Mouse (Mus musculus) right cerebral cortex, postnatal 10 days (tissue): Measurements from ENCODE around the gene Cgnl1.

Experiments used
- DNase-seq, 2 experiments: peaks; one replicate each; pipeline ENCODE4 v3.0.0; 2021; ENCODE audit warnings: low spot score in 2 of 2

The Cgnl1 gene

DNA sequence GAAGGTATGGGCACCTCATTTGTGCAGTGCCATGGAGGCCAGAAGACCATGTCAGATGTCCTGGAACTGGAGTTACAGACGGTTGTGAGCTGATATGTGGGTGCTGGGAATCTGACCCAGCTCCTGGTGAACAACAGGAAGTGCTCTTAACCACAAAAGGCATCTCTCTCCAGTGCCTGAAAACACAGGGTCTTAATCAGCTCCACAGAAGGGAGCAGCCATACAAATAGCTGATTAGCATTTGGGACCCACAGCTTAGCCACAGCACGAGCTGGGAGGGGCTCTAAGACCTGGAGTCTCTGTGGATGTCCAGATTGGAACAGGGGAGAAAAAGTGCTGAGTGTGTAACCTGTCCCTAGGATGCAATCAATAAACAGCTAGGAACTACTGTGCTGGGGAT lies 4.5 kb downstream of the Cgnl1 start:
- no peak for DNase-seq

DNA sequence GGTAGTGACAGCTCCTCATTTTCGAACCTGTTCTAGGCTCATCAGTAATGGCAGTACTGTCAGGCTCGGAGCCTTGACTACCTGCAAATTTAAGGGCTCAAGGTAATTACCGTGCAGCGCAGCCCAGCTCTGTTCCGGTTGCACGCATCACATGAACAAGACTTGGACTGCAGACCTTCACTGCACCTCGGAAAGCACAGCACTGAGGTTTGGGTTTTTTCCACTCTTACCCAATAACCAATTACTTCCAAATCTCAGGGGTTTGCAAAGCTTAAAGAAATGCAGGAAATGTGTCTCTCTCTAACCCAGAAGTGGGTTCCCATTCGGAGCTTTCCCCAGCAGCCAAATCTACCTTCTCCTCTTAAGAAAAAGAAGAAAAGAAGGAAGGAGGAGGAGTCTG lies 5.1 kb downstream of the Cgnl1 start:
- DNase-seq: no peak

DNA sequence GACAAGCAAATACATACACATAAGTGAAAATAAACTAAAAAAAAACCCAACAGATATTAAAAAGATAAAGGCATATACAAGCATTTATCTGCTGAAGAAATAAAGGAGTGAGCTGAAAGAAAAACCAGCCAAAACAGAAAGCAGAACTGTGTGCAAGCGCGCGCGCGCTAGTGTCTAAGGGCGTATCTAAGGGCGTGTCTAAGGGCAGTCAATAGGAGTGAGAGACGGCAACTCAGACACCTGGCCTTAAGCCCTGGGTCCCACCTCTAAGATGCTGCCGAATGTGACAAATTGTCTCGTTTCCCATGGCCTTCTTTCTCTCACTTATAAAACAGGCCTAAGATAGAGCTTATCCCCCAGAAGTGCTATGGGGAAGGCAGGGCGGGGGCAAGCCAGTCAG lies 6.9 kb downstream of the Cgnl1 start:
- no peak for DNase-seq

DNA sequence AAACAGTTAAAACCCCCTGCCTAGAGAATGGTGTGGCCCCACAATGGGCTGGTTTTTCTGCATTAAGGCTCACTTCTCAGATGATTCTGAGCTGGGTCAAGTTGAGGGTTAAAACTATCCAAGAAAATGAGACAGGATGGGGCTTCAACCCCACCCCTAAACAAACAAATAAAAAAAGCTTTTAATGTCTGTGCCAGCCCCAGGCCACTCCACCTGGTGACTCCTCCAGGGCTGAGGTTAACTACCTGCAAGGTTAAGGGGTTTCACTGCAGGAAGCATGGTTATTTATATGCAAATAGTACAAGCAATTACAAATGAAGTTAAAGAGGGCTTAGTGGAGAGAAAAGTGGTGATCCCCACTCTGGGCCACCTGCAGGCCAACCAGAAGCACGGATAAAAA lies 8.1 kb downstream of the Cgnl1 start:
- DNase-seq: no peak

DNA sequence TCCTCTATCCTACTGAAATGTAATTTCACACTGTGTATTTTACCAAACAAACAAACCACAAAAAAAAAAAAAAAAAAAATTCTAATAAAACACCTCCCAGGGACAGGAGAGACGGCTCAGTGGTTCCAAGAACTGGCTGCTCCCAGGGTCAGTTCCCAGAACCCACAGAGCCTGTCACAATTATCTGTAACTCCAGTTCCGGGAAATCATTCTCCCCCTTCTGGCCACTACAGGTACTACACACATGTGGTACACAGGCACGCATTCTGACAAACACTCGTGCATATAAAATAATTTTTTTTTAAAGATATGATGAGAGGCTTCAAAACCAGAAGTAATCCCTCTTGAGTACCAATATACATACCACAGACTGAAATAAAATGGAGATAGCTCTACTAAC lies 9.7 kb downstream of the Cgnl1 start:
- DNase-seq: no peak

DNA sequence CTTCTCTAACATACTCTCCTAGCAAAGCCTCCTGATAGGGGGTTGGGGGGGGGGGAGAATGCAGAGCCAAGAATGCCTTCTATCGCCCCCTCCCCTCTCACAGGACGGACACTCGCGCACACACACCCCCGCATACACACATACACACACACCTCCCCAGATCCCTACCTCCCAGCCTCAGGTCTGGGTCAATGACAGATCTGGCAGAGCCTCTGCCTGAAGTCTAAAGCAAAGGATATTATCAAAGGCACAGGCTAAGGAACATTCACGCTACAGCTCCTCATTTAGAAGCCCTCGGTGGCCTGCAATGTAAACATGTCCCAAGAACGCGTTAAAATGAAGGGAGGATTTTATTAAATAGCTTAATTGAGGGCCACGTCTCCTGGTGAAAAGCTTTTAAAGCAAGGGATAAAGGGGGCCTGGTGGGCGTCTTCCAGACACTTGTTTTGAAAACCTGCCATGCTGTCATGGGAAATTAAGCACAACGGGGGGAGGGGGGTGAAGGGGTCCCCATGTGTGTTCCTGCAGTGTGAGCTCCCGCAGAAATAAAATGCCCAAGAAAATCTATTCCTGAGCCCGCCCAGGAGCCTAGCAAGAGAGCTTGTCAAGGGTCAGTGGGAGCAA lies 10.8 kb downstream of the Cgnl1 start:
- no peak for DNase-seq

DNA sequence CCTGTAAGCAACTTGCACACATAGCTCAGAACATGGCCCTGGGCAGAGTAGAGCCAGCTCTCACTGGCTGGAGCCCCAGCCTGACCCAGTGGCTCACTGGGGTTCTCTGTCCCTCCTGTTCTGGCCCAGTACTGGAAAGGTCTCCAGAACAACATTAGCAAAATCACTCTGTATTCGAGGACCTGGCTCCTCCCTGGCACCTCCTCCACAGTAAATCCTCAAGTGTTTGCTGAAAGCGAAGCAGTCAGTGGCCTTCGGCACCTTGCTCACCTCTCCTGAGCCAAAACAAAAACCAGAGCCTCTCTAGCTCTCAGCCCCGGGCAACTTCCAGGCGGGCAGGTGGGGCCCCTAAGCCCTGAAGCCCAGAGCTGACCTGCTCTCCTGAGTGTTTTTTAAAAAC lies 11.5 kb downstream of the Cgnl1 start:
- DNase-seq: no peak

DNA sequence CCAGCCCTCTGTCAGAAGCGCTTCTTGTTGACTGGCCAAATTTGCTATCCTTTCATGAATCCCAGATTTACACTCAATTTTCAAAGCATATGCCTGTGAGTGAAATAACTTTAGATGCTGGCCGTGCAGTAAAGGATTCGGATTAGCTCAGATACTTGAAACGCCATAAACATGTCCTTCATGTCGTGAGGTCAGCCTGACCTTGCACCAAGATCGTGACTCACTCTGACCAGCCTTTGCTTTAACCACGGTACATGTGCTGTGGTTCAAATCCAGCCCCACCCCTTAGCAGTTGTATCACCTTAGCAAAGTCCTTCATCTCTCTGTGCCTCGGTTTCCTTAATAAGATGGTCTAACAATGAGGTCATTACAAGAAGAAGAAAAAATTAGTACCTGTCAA lies 14.0 kb downstream of the Cgnl1 start:
- no peak for DNase-seq

DNA sequence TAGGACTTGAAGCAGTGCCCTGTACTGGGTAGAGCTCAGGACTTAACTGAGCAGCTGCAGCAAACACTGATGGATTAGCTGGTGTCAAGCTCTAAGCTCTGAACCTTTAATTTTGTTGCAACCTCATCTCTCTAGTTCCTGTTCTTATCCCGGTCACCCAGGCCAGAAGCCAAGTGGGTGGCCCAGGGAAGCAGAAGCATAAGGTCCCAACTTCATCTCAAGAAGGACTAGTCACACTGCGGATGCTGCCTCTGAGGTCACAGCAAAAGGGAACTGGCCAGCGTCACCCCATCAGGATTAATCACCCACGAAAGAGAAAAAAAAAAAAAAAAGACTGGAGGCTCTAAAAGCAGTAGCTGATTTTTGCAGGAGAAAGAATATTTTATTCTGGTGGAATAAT lies 14.5 kb downstream of the Cgnl1 start:
- no peak for DNase-seq

DNA sequence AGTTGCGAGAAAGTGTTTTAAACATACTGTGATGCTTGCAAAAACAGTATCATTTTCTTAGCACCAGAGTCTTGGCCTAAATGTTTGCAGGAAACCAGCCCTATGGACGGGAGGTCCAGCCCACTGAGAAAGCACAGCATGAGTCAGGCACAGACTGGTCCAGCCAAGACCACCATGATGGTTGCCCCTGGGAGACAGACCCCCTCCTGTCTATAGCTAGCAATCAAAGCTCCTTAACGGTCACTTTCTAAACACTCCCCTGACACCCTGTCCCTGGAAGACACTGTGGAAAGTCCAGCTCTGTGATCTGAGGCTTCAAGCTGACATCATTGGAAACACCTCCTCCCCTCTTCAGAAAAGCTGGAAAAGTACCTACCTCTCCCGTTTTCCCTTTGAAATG lies 17.4 kb downstream of the Cgnl1 start:
- no peak for DNase-seq

DNA sequence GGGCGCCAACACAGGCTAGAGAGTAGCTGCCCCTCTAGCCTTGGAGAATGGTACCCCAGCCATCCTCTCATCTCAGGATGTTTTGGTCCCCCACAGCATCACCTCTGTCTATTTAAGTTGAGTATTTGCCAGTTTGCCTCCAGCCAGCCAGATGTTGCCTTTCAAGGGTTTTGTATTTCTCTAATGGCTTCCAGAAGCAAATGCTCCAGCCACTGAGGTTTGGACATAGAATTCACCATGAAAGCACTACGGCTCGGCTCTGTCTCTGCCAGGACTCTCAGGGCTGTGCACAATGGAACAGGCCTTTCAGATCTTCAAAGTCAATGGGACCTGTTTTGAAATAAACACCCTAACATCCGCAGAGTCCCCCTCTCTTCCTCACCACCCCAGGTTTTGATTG lies 17.9 kb downstream of the Cgnl1 start:
- no peak for DNase-seq

DNA sequence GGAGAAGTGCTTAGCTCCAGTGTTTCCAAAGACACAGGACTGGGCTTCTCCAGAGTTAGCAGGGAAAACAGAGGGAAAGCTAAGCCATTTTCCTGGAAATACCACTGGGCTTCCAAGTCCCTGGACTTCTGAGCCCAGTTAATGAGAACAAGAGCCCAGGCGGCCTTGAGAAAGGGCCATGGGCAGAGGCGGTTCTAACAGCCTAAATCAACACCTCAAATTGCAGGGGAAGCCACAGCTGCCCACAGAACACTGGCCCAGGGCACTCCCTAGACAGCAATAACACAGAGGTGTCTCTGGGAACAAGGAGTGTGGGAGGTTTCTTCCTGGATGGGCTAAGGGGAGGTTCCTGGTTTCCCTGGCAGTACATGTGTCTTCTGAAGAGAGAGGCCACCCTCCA lies 18.3 kb downstream of the Cgnl1 start:
- DNase-seq: no peak

DNA sequence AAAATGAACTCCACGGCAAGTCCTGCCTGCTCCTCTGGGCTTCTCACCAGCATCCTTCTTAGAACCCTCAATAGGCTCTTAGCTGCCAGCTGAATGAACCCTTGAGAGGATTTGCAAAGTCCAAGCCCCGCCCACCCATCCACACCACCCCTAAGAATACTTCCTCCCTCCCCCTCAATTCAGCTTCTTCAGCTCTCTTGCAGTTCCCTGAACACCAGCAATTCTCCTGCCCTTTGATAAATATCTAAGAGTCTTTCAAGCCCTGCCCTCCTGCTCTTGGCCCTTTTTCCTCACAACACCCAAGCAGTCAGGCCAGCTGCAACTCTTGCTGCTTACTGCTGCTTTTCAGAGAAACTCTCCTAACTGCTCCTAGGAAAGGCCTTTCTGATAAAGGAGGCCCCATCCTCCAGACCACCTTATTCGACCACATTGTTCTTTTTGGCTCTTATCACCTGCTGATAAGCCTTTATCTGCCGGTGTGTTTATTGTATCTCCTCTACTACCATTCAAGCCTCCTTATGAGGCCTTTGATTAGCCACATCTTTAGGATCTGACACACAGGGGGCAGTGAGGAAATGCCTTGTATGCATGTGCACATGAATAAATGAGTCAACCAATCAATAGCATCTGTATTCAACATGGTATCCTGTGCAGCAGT lies 21.3 kb downstream of the Cgnl1 start:
- peak in 1 of 2 experiments; percentile 33 for DNase-seq

DNA sequence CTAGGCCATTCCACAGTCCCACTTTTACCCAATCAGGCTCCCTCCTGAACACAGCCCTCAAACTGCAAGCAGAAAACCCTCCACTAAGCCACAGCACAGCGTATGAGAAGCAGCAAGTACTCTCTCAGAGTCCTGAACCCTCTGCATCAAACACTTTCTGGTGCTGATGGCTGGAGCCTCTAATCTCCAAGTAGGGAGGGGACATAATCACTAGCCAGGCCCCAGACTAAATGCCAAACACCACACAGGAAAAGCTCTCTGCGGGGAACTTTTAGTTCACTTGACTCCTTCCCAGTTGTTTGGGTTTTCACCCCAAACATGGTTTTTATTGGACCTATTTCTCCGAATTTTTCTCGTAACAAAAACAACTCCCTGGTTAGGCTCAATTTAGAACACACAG lies 25.0 kb downstream of the Cgnl1 start:
- DNase-seq: no peak

DNA sequence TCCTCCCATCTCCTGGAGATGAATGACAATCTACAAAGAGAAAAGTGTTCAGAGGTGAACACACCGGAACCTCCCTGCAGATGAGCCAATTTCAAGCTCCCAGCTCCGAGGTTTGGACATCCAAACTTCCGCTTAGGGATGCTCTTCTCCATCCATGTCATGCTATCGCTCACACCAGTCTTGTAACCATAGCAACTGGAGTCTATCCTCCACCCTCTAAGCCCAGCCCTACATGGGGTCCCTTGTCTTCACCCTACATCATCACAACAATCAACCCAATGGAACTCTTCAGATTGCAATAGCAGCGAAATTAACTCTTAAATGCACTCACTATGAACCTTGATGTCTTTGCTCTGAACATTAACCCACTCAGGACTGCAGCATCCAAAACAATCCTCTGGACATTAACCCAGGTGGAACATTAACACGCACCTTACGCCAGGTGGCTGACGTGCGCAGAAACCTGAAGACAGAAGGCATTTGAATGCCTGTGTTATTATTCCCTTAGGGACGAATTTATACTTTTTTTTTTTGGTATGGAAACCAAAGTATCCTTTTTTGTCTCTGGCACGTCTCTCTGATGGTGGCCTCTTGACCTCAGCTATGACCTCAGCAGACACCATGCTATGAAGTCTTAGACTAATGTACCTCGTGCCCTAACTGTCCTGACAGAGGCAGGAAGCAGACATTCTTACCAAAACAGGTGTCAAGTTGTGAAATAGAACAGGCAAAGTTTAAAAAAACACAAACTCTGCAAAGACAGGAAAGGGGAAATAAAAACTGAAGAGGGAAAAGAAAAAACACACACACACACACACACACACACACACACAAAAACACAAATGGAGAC lies 33.1 kb downstream of the Cgnl1 start:
- DNase-seq: no peak

DNA sequence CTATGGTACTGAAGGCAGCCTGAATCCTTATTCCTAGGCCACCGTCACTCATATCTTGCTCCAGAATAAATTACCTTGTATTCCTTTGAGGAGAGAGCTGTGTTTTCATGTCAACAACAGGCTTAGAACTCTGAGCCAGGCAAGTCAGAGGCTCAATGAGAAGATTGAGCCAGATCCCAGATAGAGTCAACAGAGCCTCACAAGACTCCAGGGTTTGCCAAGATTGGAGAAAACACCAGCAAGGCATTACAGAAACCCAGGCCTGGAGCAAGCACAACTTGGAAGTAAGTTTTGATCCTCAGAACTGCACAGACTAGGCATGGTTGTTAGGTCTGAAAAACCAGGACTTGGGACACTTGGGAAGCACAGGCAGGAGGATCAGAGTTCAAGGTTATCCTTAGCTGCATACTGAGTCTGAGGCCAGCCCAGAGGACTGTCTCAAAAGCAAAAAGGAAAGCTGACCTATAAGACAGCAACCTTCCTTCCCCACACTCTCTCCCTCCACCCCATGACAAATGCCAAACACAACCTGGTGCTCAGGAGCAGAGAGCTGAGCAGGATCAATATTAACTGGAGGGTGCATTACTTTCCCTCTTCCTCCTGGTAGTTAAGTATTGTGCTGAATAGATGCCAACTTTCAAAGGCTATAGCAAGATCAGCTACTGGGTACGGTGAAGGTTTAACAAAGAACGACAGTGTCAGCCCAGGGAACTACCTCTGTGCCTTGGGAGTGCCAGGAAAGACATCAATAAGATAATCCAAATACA lies 34.0 kb downstream of the Cgnl1 start:
- DNase-seq: peak in 1 of 2 experiments; percentile 25

DNA sequence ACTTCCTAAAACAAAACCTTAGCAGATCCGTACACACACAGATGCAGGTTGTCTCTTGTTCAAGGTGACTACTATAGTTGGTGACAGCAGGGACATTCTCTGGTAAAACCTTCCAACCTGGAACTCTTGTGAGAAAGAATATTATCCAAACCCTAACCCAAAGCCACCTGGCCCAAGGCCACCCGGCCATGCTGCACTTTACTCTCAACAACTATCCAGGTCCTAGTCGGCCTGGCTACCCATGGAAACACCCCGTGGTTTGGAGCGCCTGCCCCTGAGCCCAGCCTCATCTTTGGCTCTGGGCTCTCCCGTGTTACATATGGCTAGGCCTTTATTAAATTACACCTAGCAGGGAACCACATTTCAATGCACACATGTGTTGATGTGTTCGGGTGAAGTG lies 35.5 kb downstream of the Cgnl1 start:
- no peak for DNase-seq

DNA sequence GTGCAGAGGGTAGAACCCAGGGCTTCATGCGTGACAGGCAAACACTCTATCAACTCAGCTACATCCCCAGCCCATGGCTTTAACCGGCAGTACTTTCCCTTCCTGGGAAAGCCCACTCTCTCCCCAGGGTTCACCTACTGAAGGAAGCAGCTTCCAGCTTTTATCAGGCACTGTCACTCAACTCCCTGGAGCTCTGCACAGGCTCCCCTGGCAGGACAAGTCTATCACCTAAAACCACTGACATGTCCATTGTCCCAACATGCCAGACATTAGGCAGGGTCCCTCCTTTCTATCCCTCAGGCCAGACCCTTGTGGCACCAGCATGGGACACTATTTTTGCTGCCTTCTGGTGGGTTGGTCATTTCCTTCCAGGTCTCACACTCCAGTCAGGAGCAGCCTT lies 37.8 kb downstream of the Cgnl1 start:
- DNase-seq: no peak

DNA sequence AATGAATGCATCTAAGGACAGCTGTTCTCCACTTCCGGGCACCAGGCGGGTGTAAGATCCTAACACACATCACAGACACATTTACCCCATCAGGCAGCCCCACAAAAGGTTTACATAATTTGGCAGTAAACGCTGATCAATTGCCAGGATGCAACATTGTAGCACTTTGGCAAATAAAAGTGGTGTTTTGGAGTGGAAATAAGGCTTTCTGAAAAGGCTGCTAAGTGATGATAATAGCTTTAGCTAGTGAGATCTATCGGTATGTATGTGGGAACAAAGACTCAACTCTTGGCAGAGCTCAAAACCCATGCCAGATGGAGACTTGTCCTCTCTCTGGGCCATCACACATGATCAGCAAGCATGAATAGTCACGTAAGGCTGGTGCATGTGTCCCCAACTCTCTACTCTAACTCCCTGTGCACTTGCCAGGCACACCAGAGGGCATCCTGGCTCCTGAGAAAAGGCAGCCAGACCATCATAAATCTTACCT lies 42.5 kb downstream of the Cgnl1 start:
- DNase-seq: no peak

DNA sequence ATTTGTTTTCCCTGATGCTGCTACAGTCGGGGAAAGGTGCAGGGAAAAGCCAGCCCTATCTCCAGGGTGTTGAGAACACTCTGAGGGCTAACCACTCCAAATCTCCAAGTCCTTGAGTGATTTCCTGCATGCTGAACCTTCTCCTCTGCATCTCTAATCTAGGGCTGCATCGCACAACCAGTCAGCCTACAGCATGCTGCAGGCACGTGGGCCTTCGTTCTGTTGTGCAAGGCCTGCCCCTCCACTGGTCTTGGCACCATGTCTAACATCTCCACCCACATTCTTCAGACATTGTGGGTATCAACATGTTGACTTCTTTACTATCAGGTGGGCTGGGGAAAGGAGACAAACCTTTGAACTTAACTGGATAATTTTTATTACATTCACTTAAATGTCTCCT lies 44.2 kb downstream of the Cgnl1 start:
- no peak for DNase-seq

DNA sequence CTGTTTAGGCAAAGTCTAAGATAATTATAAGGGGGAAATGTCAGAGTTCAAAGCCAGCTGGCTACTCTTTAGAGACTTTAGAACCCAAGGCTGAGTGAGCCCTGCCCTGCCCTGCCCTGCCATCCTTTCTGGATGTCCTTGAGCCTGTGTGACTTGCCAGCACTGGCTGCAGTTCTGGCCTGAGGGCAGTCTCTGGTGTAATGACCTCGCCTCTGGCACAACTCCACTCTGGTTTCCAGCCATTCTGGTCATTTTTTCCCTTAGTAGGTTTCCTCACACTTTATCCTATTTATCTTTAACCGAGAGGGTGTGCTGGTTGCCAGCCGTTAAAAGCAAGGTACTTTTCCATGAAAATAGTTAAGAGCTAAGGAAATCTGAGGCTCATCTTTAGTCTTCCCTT lies 45.3 kb downstream of the Cgnl1 start:
- no peak for DNase-seq

DNA sequence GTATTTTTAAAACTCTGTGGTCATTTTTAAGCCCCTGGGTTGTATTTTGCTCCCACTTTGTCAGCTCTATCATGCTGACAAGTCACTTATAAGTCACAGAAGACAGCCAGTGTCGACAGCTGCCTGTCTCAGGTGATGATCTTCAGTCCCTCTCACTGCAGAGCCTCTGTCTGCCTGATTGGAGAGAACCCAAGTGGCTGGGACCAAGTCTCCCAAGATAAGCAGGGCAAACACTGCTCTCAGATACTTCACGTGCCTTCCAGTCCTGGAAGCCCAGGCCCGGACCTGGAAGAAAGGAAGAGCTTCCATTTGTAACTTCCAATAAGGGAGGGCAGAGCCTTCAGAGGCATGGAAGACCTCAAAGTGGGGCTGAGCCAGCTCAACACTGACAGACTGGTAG lies 49.0 kb downstream of the Cgnl1 start:
- no peak for DNase-seq
